Mouse (Mus musculus) heart, postnatal 4 days (tissue): Measurements from ENCODE around the gene Zfp142. TPM values are rescaled to one million over a fixed set of nuclear protein-coding genes. Genes with fewer than 3 reads are reported as not detected.

Source experiments
- microRNA-seq, 2 experiments: library from miRNA; unstranded; fragments of <30 nt; microRNA quantifications; one replicate each; pipeline ENCODE4 v1.2.0; 2021 to 2022
- total RNA-seq, 2 experiments: library from RNA; stranded (reverse); gene quantifications; 2 replicates each; pipeline ENCODE4 v1.2.3; 2021

Gene Zfp142
- total RNA-seq, 2 experiments from 2014 or later, result 9.4 to 11.0 TPM

Small RNA genes within 50 kb of the gene (microRNA-seq; reads per million reads assigned to microRNA genes)
- gene Gm25035, result 0 reads per million in 2 experiments

Other genes starting within 250 kb of the Zfp142 start
- under 1 TPM; 0.32 to 0.33 TPM for gene Catip, start 226.1 kb downstream of the Zfp142 start, total RNA-seq
- 1 to 10 TPM; 1.7 to 3.4 TPM for gene Slc11a1, start 213.1 kb downstream of the Zfp142 start, total RNA-seq
- 100 to 1,000 TPM; 121 to 126 TPM for gene Ctdsp1, start 196.7 kb downstream of the Zfp142 start, total RNA-seq
- gene Vil1, start 178.9 kb downstream of the Zfp142 start, total RNA-seq, result 1 to 10 TPM; 1.4 to 2.1 TPM
- gene Cnot9, start 82.2 kb downstream of the Zfp142 start, total RNA-seq, result 10 to 100 TPM; 27.1 to 31.3 TPM
- gene Plcd4, start 45.4 kb downstream of the Zfp142 start, total RNA-seq, result under 1 TPM in 1 of 2 experiments, not detected in 1; 0.18 TPM
- 10 to 100 TPM; 22.2 to 26.0 TPM for gene Usp37, start 44.0 kb downstream of the Zfp142 start, total RNA-seq
- 10 to 100 TPM; 21.7 to 22.5 TPM for gene Bcs1l, start within 50 bp of the Zfp142 start, total RNA-seq
- 10 to 100 TPM; 22.0 to 23.9 TPM for gene Rnf25, start 13.2 kb upstream of the Zfp142 start, total RNA-seq
- gene Stk36, start 13.2 kb upstream of the Zfp142 start, total RNA-seq, result 1 to 10 TPM; 1.4 to 2.0 TPM
- 10 to 100 TPM; 19.7 to 22.1 TPM for gene Ttll4, start 73.5 kb upstream of the Zfp142 start, total RNA-seq
- gene Cyp27a1, start 125.3 kb upstream of the Zfp142 start, total RNA-seq, result 1 to 10 TPM; 5.4 to 6.3 TPM
- gene Prkag3, start 161.0 kb upstream of the Zfp142 start, total RNA-seq, result 1 to 10 TPM; 3.7 to 4.1 TPM
- gene Wnt6, start 183.6 kb upstream of the Zfp142 start, total RNA-seq, result under 1 TPM; 0.12 to 0.20 TPM
- gene Wnt10a, start 203.3 kb upstream of the Zfp142 start, total RNA-seq, result not detected